Mouse (Mus musculus) stomach, embryonic 14.5 days (tissue): Measurements from ENCODE around the gene Gm43517. TPM values are rescaled to one million over a fixed set of nuclear protein-coding genes. Genes with fewer than 3 reads are reported as not detected.

Source experiments
- ATAC-seq: fragments of 200-750 bp; cut with Nextera tagmentation; 2 replicates; pipeline ENCODE4 v1.8.0; 2017; ENCODE audit warnings: low read depth, moderate TSS enrichment; ENCODE audit not compliant: insufficient number of reproducible peaks, insufficient read depth, low FRiP score
- H3K27ac ChIP-seq: fragments of 300-500 bp; sonication (generic); 2 replicates; pipeline ENCODE4 v1.5.1; 2014; ENCODE audit warnings: mild to moderate bottlenecking, low read length, moderate library complexity, mixed read lengths
- H3K27me3 ChIP-seq: fragments of 300-500 bp; sonication (generic); 2 replicates; pipeline ENCODE4 v1.6.1; 2014; ENCODE audit warnings: low read length, control low read depth, mixed read lengths; ENCODE audit not compliant: control insufficient read depth, insufficient read depth
- H3K36me3 ChIP-seq: fragments of 300-500 bp; sonication (generic); 2 replicates; pipeline ENCODE4 v1.6.1; 2014; ENCODE audit warnings: mild to moderate bottlenecking, control low read depth, low read length, moderate library complexity, mixed read lengths; ENCODE audit not compliant: control insufficient read depth, insufficient read depth
- H3K4me1 ChIP-seq: fragments of 300-500 bp; sonication (generic); 2 replicates; pipeline ENCODE4 v1.6.1; 2014; ENCODE audit warnings: low read length, control low read depth, mixed read lengths; ENCODE audit not compliant: control insufficient read depth, insufficient read depth
- H3K4me2 ChIP-seq: fragments of 300-500 bp; sonication (generic); replicated peaks from 2 replicates; pipeline ENCODE4 v1.6.1; 2014; ENCODE audit warnings: low read depth, low read length, control low read depth
- H3K4me3 ChIP-seq: fragments of 300-500 bp; sonication (generic); 2 replicates; pipeline ENCODE4 v1.5.1; 2014; ENCODE audit warnings: low read depth, low read length, control low read depth
- H3K9ac ChIP-seq: fragments of 300-500 bp; sonication (generic); replicated peaks from 2 replicates; pipeline ENCODE4 v1.6.1; 2014; ENCODE audit warnings: low read depth, mild to moderate bottlenecking, control low read depth, low read length, moderate library complexity, mixed read lengths
- H3K9me3 ChIP-seq: fragments of 300-500 bp; sonication (generic); 2 replicates; pipeline ENCODE4 v1.6.1; 2016; ENCODE audit warnings: low read depth, low read length, control low read depth; ENCODE audit not compliant: control insufficient read depth
- WGBS: fragments of 180-500 bp; shearing (Covaris S2); extraction: QIAGEN DNeasy Blood & Tissue Kit; methylation state at CpG from one replicate; pipeline ENCODE4 v1.1.7; 2014; 5-methylcytosine and 5-hydroxymethylcytosine counted together
- polyA plus RNA-seq: library from polyadenylated mRNA; unstranded; fragments of >200 nt; fragmentation: Nextera tagmentation; extraction: Ambion mirVana; gene quantifications from 2 replicates; pipeline ENCODE4 v1.2.1, GENCODE M21; 2014

The Gm43517 gene
- not detected in 2 replicates for polyA plus RNA-seq

DNA sequence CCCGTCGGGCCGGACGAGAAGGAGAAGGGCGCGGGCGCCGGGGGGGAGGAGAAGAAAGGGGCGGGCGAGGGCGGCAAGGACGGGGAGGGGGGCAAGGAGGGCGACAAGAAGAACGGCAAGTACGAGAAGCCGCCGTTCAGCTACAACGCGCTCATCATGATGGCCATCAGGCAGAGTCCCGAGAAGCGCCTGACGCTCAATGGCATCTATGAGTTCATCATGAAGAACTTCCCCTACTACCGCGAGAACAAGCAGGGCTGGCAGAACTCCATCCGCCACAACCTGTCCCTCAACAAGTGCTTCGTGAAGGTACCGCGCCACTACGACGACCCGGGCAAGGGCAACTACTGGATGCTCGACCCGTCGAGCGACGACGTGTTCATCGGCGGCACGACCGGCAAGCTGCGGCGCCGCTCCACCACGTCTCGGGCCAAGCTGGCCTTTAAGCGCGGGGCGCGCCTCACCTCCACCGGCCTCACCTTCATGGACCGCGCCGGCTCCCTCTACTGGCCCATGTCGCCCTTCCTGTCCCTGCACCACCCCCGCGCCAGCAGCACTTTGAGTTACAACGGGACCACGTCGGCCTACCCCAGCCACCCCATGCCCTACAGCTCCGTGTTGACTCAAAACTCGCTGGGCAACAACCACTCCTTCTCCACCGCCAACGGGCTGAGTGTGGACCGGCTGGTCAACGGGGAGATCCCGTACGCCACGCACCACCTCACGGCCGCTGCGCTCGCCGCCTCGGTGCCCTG lies at the start of gene Gm43517:
Gene Gm43517 (plus strand): TSS at position 299 of the 755 bp plus-strand sequence.
- Histone ChIP-seq H3K27me3 (peaks cover 52% of the 10 kb centered on the region), H3K4me2 (peak within 1 kb of the TSS; percentile 41), H3K9ac (no peak within 1 kb of the TSS), H3K36me3 (no peaks in the 10 kb centered on the region), H3K27ac (no peak within 1 kb of the TSS), H3K4me3 (peak within 1 kb of the TSS; percentile 25; the same call in 1 of the 2 replicates), H3K4me1 (0 out of 2 replicates have a peak, but pooled peaks cover 7% of the 10 kb centered on the region), H3K9me3 (no peaks in the 10 kb centered on the region)
- under 1% methylated on average over 66 of the region's 75 CpGs for WGBS
- peak; percentile 21; the same call in 1 of the 2 replicates for ATAC-seq

DNA sequence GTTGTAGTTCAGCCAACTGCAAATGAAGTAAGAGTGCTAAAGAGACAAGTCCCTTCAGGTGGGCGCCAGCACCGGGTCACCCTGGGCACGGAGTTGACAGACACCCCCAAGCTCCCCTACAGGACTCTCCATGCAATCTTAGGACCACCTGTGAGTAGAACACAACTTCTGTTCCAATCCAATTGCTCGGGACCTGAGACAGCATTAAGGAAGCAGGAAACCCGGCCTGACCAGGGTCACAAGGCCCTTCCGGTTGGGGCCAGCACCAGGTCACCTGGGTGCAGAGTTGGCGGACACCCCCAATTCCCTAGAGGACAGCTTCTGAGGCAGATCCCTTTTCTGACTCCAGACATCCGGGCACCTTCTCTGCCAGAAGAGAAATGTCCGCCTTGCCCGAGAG lies 35.3 kb upstream of the Gm43517 start:
- H3K36me3 ChIP-seq = no peaks in the 10 kb centered on the region
- 88% methylated on average over 10 of the region's 10 CpGs for WGBS
- no peaks in the 10 kb centered on the region for H3K4me1 ChIP-seq
- H3K27ac ChIP-seq = no peak overlapping the region
- ATAC-seq = no peak
- H3K4me2 ChIP-seq = no peak overlapping the region
- no peak overlapping the region for H3K4me3 ChIP-seq
- no peaks in the 10 kb centered on the region for H3K9me3 ChIP-seq
- no peak overlapping the region for H3K9ac ChIP-seq
- H3K27me3 ChIP-seq = no peaks in the 10 kb centered on the region

- H3K4me1 ChIP-seq = no peaks in the 10 kb centered on the region
- H3K27me3 ChIP-seq = peaks cover 12% of the 10 kb centered on the region
- no peak overlapping the region for H3K4me3 ChIP-seq
- no peak for ATAC-seq
- H3K4me2 ChIP-seq = no peak overlapping the region
- 74% methylated on average over 1 of the region's 1 CpGs for WGBS
- H3K36me3 ChIP-seq = no peaks in the 10 kb centered on the region
- no peak overlapping the region for H3K27ac ChIP-seq
- no peaks in the 10 kb centered on the region for H3K9me3 ChIP-seq
- H3K9ac ChIP-seq = no peak overlapping the region
Measured at GRCm38 (mm10) chr12:49368931-49369330, 16.0 kb upstream of the Gm43517 start.

GRCm38 (mm10) chr12:49372170-49372569 lies 12.8 kb upstream of the Gm43517 start:
- ATAC-seq = no peak
- Histone ChIP-seq H3K27me3 (peaks cover 28% of the 10 kb centered on the region), H3K36me3 (no peaks in the 10 kb centered on the region), H3K4me1 (no peaks in the 10 kb centered on the region), H3K9ac (no peak overlapping the region), H3K27ac (no peak overlapping the region), H3K4me2 (no peak overlapping the region), H3K4me3 (no peak overlapping the region), H3K9me3 (no peaks in the 10 kb centered on the region)

DNA sequence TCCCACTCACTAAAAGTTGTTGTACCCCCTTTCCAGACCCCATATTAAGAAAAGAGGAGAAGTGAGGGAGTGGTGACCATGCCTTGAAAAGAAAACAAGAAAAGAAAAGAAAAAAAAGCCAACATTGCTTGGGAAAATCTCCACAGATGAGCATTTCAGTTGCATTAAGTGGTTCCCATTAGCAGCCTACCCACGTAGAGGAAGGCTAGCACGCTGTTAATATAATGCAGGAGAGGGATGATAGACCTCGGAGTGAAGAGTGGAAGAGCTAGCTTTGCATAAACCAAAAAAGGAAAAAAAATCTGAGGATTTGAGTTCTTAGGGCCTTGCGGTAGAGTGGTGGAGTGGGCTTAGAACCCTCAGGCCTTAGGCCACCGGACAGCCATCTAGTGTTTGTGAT lies 11.8 kb upstream of the Gm43517 start:
- H3K36me3 ChIP-seq = no peaks in the 10 kb centered on the region
- no peak overlapping the region for H3K27ac ChIP-seq
- H3K4me1 ChIP-seq = no peaks in the 10 kb centered on the region
- 16% methylated on average over 5 of the region's 5 CpGs for WGBS
- no peak for ATAC-seq
- no peak overlapping the region for H3K4me3 ChIP-seq
- no peaks in the 10 kb centered on the region for H3K9me3 ChIP-seq
- no peak overlapping the region for H3K9ac ChIP-seq
- peaks cover 37% of the 10 kb centered on the region for H3K27me3 ChIP-seq
- no peak overlapping the region for H3K4me2 ChIP-seq

GRCm38 (mm10) chr12:49373821-49374605 lies 11.0 kb upstream of the Gm43517 start:
- 2% methylated on average over 24 of the region's 24 CpGs for WGBS
- no peak for ATAC-seq
- Histone ChIP-seq H3K9ac (no peak overlapping the region), H3K4me2 (peak overlapping the region; percentile 35), H3K27ac (no peak overlapping the region), H3K4me3 (peak overlapping the region; percentile 20), H3K27me3 (peaks cover 46% of the 10 kb centered on the region), H3K9me3 (no peaks in the 10 kb centered on the region), H3K36me3 (no peaks in the 10 kb centered on the region), H3K4me1 (no peaks in the 10 kb centered on the region)

DNA sequence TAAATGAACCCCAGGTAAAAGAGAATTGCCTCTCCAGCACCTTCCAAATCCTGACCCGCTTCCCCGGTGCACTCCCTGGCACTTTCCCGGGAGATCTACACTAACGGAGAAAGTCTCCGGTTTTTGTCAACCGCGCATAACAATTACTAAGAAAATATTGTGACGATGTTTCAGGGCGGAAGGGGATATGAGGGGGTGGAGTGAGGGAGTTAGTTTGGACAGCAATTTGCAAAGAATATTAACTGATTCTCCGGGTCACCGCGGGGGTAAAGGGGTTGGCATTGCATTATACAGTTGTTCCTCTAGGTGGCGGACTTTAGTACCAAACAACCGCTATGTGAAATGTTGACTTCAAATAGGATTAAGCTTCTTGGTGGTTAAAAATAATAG lies 10.4 kb upstream of the Gm43517 start:
- Histone ChIP-seq H3K4me2 (peak overlapping the region; percentile 35), H3K36me3 (no peaks in the 10 kb centered on the region), H3K4me3 (peak overlapping the region; percentile 20), H3K4me1 (no peaks in the 10 kb centered on the region), H3K9ac (no peak overlapping the region), H3K27me3 (peaks cover 51% of the 10 kb centered on the region), H3K27ac (no peak overlapping the region), H3K9me3 (no peaks in the 10 kb centered on the region)
- no peak for ATAC-seq
- WGBS = under 1% methylated on average over 14 of the region's 14 CpGs

GRCm38 (mm10) chr12:49375427-49376317 lies 9.3 kb upstream of the Gm43517 start:
- Histone ChIP-seq H3K4me2 (no peak overlapping the region), H3K9me3 (no peaks in the 10 kb centered on the region), H3K9ac (no peak overlapping the region), H3K36me3 (no peaks in the 10 kb centered on the region), H3K27ac (no peak overlapping the region), H3K4me1 (no peaks in the 10 kb centered on the region), H3K4me3 (no peak overlapping the region), H3K27me3 (peaks cover 59% of the 10 kb centered on the region)
- WGBS = 4% methylated on average over 15 of the region's 15 CpGs
- no peak for ATAC-seq
